Mouse (Mus musculus): ENCODE results near the gene Vmn2r56.
"Not testable (repeated sequence)": the region's sequence is repeated elsewhere in the genome, so short reads cannot be mapped to it uniquely, and the experiment has no call there.

Vmn2r56 gene

DNA sequence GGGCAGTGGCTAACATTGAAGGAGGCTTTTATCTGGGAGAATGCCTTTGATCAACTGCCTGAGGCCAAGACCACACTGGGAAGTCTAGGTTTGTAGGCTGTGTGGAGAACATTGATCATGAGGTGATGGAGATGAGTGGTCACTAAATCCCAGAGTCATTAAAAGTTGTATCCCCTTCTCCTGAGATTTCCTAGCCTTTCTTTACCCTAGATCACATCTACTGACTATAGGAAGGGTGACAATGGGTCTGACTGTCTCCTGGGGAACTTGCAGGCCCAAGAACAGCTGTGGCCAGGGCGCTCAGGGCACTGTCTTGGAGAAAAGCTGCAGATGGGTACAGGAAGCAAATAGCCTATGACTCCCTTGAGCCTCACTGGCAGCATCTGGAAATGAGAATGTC lies at the start of gene Vmn2r56:
Gene Vmn2r56 (minus strand): TSS at position 101 of the 400 bp plus-strand sequence.
- DNase-seq (ENCODE audit: low read depth), result no peak

DNA sequence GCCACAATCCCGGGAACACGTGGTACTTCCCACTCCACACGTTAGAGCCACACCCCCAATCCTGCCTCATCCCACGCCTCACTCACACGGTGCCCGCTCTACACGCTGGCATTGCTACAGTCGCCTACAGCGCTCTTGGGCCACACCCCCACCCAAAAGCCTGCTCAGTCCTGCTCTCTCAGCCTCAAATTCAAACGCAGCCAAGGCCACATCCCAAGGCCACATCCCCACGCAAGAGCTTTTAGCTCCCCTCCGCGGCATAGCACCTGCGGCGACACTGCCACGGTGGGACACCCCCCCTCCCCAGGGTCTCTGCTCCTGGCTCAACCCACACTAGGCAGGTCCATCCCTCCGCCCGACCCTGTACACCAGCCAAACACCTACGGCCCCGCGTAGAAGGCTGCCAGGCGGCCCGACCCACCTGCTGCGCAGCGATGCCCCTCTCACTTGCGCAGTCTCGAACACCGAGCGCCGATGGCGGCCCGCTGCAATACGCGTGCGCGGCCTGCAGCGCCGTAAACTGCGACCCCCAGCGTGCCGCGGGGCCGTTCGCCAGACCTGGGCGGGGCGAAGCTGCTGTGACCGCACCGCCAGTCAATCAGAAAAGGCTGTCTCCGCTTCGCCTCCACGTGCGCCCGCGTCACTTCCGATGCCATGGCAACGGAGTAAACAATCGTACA lies 45.5 kb upstream of the Vmn2r56 start:
- no peak for DNase-seq (ENCODE audit: low read depth)

DNA sequence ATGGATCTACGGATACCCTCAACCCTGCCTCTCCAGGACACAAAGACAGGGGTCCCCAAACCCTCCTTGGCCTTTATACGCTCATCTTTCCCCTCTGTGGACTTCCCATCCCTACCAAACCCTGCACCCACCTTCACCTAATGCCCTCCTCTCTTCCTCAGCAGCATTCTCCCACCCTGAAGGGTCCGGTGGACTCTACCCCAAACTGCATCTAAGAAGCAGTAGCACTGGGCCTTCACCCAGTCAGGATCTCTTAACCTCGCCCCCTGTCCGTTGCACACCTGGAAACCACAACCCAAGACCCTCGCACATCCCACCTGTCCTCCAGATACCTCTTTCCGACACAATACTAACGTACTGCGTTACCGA lies 45.0 kb upstream of the Vmn2r56 start:
- no peak for DNase-seq (ENCODE audit: low read depth)

GRCm38 (mm10) chr7:12779141-12779540 lies 44.3 kb upstream of the Vmn2r56 start:
- DNase-seq (ENCODE audit: low read depth), result no peak

DNA sequence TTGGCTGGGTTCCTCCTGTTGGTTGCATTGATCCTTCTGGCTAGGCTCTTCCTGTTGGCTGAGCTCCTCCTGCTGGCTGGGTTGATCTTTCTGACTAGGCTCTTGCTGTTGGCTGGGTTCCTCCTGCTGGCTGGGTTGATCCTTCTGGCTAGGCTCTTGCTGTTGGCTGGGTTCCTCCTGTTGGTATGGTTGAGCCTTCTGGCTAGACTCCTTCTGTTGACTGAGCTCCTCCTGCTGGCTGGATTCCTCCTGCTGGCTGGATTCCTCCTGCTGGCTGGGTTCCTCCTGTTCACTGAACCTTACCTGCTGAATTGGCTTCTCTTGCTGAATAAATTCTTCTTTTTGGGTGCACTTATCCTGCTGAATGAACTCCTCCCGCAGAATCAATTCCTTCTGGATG lies 39.8 kb upstream of the Vmn2r56 start:
- DNase-seq (ENCODE audit: low read depth), result peak; percentile 85

- DNase-seq (ENCODE audit: low read depth), result no peak
Observed at GRCm38 (mm10) chr7:12774111-12774510, 39.3 kb upstream of the Vmn2r56 start.

DNA sequence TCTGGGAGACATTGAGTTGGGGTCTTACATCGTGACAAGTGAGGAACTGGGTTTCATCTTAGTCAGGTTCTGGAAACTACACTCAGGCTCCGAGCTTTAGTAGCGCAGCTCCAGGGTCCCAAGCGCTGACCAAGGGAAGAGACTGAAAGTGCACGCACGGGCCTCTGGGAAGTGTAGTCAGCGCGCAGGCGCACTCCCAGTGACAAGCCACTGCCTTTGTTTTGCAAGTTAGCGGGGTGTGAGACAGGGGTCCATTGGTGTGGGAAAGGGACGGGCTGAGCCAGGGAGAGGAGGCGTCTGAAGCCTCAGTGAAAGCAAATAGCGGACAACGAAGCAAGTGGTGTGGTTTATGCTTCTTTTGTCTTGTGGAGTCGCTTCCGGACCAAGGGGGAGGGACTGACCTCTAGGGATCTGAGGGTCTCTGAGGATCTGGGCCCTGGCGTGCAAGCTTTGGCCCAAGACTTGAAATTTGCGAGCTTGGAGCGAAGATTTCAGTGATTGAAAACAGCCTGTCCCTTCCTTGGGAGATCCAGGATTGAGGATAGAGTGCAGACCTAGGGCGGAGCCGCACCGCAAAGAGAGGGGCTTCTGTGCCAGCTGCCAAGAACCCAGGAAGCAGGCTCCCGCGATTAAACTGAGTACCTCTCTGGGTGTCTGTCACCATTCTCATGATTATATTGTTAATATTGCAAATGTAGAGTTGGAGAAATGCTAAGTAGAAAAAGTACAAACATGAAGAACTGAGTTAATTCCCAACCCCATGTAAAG lies 14.8 kb upstream of the Vmn2r56 start:
- no peak for DNase-seq (ENCODE audit: low read depth)

- DNase-seq (ENCODE audit: low read depth), result not testable (repeated sequence)
Observed at GRCm38 (mm10) chr7:12684903-12685302, 49.9 kb downstream of the Vmn2r56 start, which contains the start of gene Vmn2r55. TSS of gene Vmn2r55 (minus strand) at chr7:12685003.

GRCm38 (mm10) chr7:12640219-12640618 lies 94.6 kb downstream of the Vmn2r56 start, which contains the start of gene Vmn2r54:
TSS of gene Vmn2r54 (minus strand) at chr7:12640319.
- DNase-seq (ENCODE audit: low read depth), result not testable (repeated sequence)

Data from fibroblast of lung, adult 2 months (primary cell).